Mouse (Mus musculus): ENCODE results near the gene Dnajb7. TPM values are rescaled to one million over a fixed set of nuclear protein-coding genes. Genes with fewer than 3 reads are reported as not detected.
A peak's percentile ranks its signal among the peaks of the same experiment; 100 is the strongest.

Gene Dnajb7
- total RNA-seq, 2 experiments from 2014 or later: not detected

- no peak for DNase-seq
These were observed 43.8 kb downstream of the Dnajb7 start for GRCm38 (mm10) chr15:81364271-81364670.

DNA sequence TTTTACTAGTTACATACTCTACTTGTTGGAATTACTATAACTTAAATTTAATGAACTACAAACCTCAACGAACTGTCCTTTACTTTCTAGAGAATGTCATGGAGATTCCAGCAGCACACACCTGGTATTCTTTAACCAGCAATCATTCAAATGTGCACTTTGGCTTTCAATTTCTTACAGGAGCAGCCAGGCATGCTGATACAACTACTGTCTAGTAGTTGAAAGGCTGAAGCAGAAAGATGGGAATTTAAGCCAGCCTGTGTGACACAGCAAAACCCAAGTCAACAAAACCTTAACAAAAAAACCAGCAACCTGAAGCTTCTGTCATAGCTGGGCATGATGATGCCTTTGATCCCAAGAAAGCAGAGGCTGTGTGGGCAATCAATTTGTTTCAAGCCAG lies 45.6 kb downstream of the Dnajb7 start:
- DNase-seq: no peak

GRCm38 (mm10) chr15:81361417-81362015 lies 46.6 kb downstream of the Dnajb7 start:
- no peak for DNase-seq

DNA sequence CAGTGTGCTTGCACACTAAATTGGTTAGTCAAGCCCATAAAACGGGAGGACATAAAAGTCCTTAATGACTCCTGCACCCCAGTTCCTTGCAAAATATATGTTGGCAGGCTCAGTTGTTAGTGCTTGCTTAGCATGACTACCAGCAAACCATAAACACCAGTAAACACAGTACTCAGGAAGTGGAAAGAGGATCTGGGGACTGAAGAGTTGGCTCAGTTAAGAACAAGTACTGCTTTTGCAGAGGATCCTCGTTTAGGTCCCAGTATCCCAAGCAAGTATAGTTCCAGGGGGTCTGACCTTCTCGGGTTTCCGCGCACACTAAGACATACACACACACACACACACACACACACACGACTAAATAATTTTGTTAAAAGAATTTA lies 47.1 kb downstream of the Dnajb7 start:
- no peak for DNase-seq

DNA sequence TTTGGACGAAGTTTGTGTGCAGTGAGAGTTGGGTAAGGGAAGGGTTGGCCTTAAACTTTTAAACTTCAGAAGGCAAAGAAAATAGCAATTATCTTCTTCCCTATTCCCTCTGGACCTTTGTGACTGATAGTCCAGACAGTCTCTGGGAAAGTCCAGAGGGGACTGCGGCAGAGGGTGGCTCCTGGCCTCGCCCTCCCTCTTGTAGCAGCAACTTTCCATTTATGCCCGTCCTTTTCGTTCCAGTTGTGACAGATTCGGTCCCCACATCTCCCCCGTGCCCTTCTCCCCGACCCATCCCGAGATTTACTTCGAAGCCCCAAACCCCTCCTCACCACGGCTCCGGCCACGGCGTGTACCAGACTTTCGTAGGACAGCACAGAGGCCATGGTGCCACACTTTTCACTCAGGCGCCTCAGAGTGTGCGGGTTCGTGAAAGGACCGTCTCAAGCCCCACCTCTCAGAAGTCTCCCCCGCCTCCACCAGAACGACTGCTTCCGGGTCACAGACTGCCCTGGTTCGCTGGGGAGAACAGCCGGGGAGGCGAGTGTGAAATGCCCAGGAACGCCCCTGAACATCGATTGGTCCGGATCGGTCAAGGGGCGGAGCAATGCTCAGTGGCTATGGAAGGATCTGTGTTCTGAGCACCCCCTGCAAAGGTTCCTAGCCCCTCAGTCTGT lies 47.6 kb downstream of the Dnajb7 start, which contains the start of gene Slc25a17:
Gene Slc25a17, minus strand, starts transcription at position 468 of the 677 bp plus-strand sequence.
- DNase-seq: peak; percentile 97

GRCm38 (mm10) chr15:81359421-81359820 lies 48.7 kb downstream of the Dnajb7 start:
- DNase-seq: no peak

- DNase-seq: no peak
These were observed 49.2 kb downstream of the Dnajb7 start for GRCm38 (mm10) chr15:81358943-81359342.

GRCm38 (mm10) chr15:81356946-81357345 lies 51.2 kb downstream of the Dnajb7 start:
- DNase-seq: no peak

Other genes starting within 250 kb of the Dnajb7 start
- 10 to 100 TPM; 17.5 to 17.7 TPM for gene Mrtfa, start 217.5 kb downstream of the Dnajb7 start, total RNA-seq (2021)
- gene Mchr1, start 172.8 kb downstream of the Dnajb7 start, total RNA-seq (2021): not detected
- 10 to 100 TPM; 31.9 to 32.8 TPM for gene Slc25a17, start 47.5 kb downstream of the Dnajb7 start, total RNA-seq (2021)
- gene St13, start 8.2 kb downstream of the Dnajb7 start, total RNA-seq (2021): 100 to 1,000 TPM; 101 to 109 TPM
- 10 to 100 TPM; 12.3 to 14.9 TPM for gene Xpnpep3, start 8.2 kb downstream of the Dnajb7 start, total RNA-seq (2021)
- gene Rbx1, start 58.0 kb upstream of the Dnajb7 start, total RNA-seq (2021): 100 to 1,000 TPM; 166 to 176 TPM
- gene Ep300, start 177.1 kb upstream of the Dnajb7 start, total RNA-seq (2021): 10 to 100 TPM; 41.8 to 47.7 TPM

Measured in heart, postnatal 4 days (tissue).